Mouse (Mus musculus) megakaryocyte, embryonic 14.5 days (primary cell): ENCODE results near the gene Bhlhb9.

Experiments used
- FLI1 ChIP-seq: IDR thresholded peaks from 2 replicates; pipeline ENCODE4 v1.6.1; 2012; ENCODE audit warnings: low read length, inconsistent platforms, mixed read lengths
- GATA1 ChIP-seq: IDR thresholded peaks from 3 replicates; pipeline ENCODE4 v1.6.1; 2012; ENCODE audit warnings: mixed read lengths, low read length, inconsistent platforms, borderline replicate concordance

- TF ChIP-seq GATA1 = no peak
- no peak for TF ChIP-seq FLI1
Observed at GRCm38 (mm10) chrX:135792326-135792725, 5.1 kb upstream of the Bhlhb9 start.
